Mouse (Mus musculus) kidney, postnatal 0 days (tissue): Measurements from ENCODE around the gene Myf6. TPM values are rescaled to one million over a fixed set of nuclear protein-coding genes. Genes with fewer than 3 reads are reported as not detected.
A peak's percentile ranks its signal among the peaks of the same experiment; 100 is the strongest.

ENCODE experiments used
- ATAC-seq: fragments of 200-750 bp; cut with Nextera tagmentation; replicated peaks from 2 replicates; pipeline ENCODE4 v1.8.0; 2017; ENCODE audit warnings: low read depth, moderate number of reproducible peaks, moderate TSS enrichment, moderate library complexity; ENCODE audit not compliant: low FRiP score
- DNase-seq: peaks from one replicate; pipeline ENCODE4 v3.0.0-alpha.2; 2016; ENCODE audit warnings: low spot score
- H3K27ac ChIP-seq: fragments of 300-500 bp; sonication (generic); 2 replicates; pipeline ENCODE4 v1.5.1; 2014; ENCODE audit warnings: mild to moderate bottlenecking
- H3K27me3 ChIP-seq: fragments of 300-500 bp; sonication (generic); 2 replicates; pipeline ENCODE4 v1.6.1; 2014; ENCODE audit warnings: low read length, mixed read lengths; ENCODE audit not compliant: insufficient read depth
- H3K36me3 ChIP-seq: fragments of 300-500 bp; sonication (generic); 2 replicates; pipeline ENCODE4 v1.6.1; 2014; ENCODE audit warnings: low read length, mixed read lengths; ENCODE audit not compliant: insufficient read depth
- H3K4me1 ChIP-seq: fragments of 300-500 bp; sonication (generic); replicated peaks from 2 replicates; pipeline ENCODE4 v1.6.1; 2014; ENCODE audit warnings: antibody characterized with exemption, low read length, mixed read lengths; ENCODE audit not compliant: insufficient read depth
- H3K4me2 ChIP-seq: fragments of 300-500 bp; sonication (generic); 2 replicates; pipeline ENCODE4 v1.6.1; 2014; ENCODE audit warnings: mild to moderate bottlenecking, low read length, moderate library complexity, mixed read lengths
- H3K4me3 ChIP-seq: fragments of 300-500 bp; sonication (generic); replicated peaks from 2 replicates; pipeline ENCODE4 v1.5.1; 2014; ENCODE audit warnings: low read depth, low read length
- H3K9ac ChIP-seq: fragments of 300-500 bp; sonication (generic); 2 replicates; pipeline ENCODE4 v1.6.1; 2014; ENCODE audit warnings: low read depth, low read length
- H3K9me3 ChIP-seq: fragments of 300-500 bp; sonication (generic); replicated peaks from 2 replicates; pipeline ENCODE4 v1.6.1; 2016; ENCODE audit warnings: low read length, inconsistent platforms, mixed read lengths
- CTCF ChIP-seq: IDR thresholded peaks from 2 replicates; pipeline ENCODE4 v1.5.1; 2016; ENCODE audit warnings: antibody characterized with exemption, low read depth, mild to moderate bottlenecking, moderate library complexity
- WGBS: fragments of 180-500 bp; shearing (Covaris S2); extraction: QIAGEN DNeasy Blood & Tissue Kit; methylation state at CpG from one replicate; pipeline ENCODE4 v1.1.7; 2014; 5-methylcytosine and 5-hydroxymethylcytosine counted together
- polyA plus RNA-seq: library from polyadenylated mRNA; unstranded; fragments of >200 nt; fragmentation: Nextera tagmentation; extraction: Ambion mirVana; gene quantifications from 2 replicates; pipeline ENCODE4 v1.2.1, GENCODE M21; 2015

Myf6 gene
- polyA plus RNA-seq: not detected in 2 replicates

DNA sequence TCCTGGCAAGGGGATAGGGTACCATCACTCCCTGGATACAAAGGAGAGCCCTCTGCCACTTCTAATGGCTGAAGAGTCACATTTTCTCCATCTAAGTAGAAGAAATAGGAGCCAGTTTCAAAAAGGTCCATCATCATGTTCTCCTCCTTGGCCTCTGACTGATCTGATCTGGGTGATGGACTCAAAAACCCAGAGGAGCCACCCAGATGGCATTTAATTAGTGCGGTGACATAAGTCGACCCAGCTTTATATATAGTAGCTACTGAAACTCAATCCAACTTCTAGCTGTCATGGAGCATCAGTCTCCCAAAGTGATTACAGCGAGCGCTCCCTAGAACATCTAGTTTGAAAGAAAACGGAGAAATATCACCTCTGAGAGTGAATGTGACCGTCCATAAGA, at the start of gene Myf6:
Gene Myf6 (minus strand): TSS at position 170 of the 400 bp plus-strand sequence.
- H3K9ac ChIP-seq: no peak within 1 kb of the TSS
- DNase-seq (no peak), ATAC-seq (no peak)
- 50% methylated on average over 6 of the region's 6 CpGs for WGBS
- no peak for TF ChIP-seq CTCF
- H3K9me3 ChIP-seq: no peaks in the 10 kb centered on the region
- no peaks in the 10 kb centered on the region for H3K4me1 ChIP-seq
- H3K27ac ChIP-seq: no peak within 1 kb of the TSS
- peak within 1 kb of the TSS; percentile 50 for H3K4me2 ChIP-seq
- H3K36me3 ChIP-seq: no peaks in the 10 kb centered on the region
- H3K27me3 ChIP-seq: 0 out of 2 replicates have a peak, but pooled peaks cover 5% of the 10 kb centered on the region
- no peak within 1 kb of the TSS for H3K4me3 ChIP-seq

DNA sequence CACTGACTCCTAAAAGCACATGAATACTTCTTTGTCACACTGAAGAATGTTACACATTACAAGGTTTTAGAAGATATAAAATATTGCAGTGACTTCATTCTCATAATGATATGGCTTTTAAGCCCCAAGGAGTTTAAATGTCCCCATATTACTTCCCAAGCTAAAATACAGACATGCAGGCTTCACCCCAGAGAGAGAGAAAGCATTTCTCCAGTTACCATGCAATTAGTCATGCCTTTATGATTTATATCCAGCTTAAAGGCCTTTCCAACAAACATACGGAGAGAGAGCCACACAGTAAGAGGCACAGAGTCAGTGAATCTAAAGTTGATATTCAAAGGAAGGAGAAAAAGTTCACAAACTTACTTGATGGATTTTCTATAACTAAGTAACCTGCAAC, 48.5 kb upstream of the Myf6 start:
- DNase-seq (no peak), ATAC-seq (no peak)
- no peak overlapping the region for H3K27ac ChIP-seq
- no peak for TF ChIP-seq CTCF
- H3K36me3 ChIP-seq: no peaks in the 10 kb centered on the region
- H3K27me3 ChIP-seq: no peaks in the 10 kb centered on the region
- WGBS: 14% methylated on average over 1 of the region's 1 CpGs
- H3K9me3 ChIP-seq: no peaks in the 10 kb centered on the region
- no peaks in the 10 kb centered on the region for H3K4me1 ChIP-seq
- no peak overlapping the region for H3K4me3 ChIP-seq
- H3K4me2 ChIP-seq: no peak overlapping the region
- no peak overlapping the region for H3K9ac ChIP-seq

DNA sequence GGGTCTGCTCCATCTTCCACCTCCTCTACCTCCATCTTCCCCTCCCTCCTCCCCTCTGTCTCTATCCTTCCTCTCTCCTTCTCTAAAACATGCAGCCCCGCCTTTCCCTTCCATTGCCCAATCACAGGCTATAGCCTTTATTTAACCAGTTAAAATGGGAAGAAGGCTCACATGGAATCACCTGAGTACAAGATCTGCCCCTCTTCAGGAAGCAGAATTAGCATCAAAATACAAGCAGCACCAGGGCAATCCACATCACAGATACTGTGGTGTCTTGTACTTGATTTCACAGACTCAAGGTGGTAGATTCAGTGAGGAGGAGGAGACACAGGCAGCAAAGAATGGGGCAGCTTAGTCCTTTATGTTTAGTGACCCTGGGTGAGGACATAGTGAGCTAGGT, 34.2 kb upstream of the Myf6 start:
- Histone ChIP-seq H3K4me2 (no peak overlapping the region), H3K27ac (no peak overlapping the region), H3K9ac (no peak overlapping the region), H3K4me1 (no peaks in the 10 kb centered on the region), H3K27me3 (no peaks in the 10 kb centered on the region), H3K36me3 (no peaks in the 10 kb centered on the region), H3K4me3 (no peak overlapping the region), H3K9me3 (no peaks in the 10 kb centered on the region)
- ATAC-seq: no peak
- no peak for TF ChIP-seq CTCF
- no peak for DNase-seq
- WGBS: 74% methylated on average over 1 of the region's 1 CpGs

DNA sequence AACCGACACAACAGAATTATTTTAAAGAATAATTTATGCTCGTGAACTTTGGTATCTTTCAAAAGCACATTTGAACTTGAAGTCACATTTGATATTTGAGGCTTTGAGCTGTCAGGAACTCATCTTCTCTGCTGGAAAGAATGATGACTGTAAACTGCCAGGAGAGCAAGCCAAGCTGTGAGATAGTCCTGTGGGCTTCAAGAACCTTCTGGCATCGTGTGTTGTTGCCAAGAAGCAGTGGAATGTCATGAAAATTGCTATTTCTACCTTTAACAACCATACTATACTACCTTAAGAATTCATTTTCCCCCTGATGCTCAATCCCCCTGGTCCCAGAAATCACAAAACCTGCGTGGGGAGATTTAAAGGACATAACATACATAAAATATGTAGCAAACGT, 24.7 kb upstream of the Myf6 start:
- no peak overlapping the region for H3K4me3 ChIP-seq
- H3K9ac ChIP-seq: no peak overlapping the region
- H3K36me3 ChIP-seq: no peaks in the 10 kb centered on the region
- H3K4me2 ChIP-seq: no peak overlapping the region
- no peaks in the 10 kb centered on the region for H3K4me1 ChIP-seq
- 63% methylated on average over 5 of the region's 5 CpGs for WGBS
- no peaks in the 10 kb centered on the region for H3K27me3 ChIP-seq
- TF ChIP-seq CTCF: no peak
- no peak overlapping the region for H3K27ac ChIP-seq
- H3K9me3 ChIP-seq: no peaks in the 10 kb centered on the region
- ATAC-seq: no peak
- no peak for DNase-seq

DNA sequence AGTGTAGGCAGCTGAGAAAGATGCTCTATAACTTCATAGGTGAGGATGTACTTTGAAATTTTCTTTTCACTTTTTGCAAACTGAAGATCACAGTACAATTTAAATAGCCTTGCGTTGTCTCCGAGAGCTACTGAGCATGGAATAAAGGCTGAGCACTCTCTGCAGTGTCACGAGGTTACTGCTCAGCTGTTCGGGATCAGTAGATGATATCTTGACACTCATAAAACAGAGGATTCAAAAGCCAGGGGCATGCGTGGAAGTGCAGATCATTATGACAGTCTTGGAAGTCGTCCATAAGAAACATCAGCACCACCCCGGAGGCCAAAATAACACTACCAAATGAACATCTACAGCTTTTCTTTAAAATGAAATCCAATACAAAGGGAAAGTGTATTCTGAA, 22.1 kb upstream of the Myf6 start:
- TF ChIP-seq CTCF: no peak
- H3K9me3 ChIP-seq: no peaks in the 10 kb centered on the region
- H3K36me3 ChIP-seq: no peaks in the 10 kb centered on the region
- H3K4me1 ChIP-seq: no peaks in the 10 kb centered on the region
- ATAC-seq: no peak
- no peak overlapping the region for H3K4me2 ChIP-seq
- no peak overlapping the region for H3K27ac ChIP-seq
- H3K9ac ChIP-seq: no peak overlapping the region
- 30% methylated on average over 7 of the region's 7 CpGs for WGBS
- DNase-seq: peak; percentile 50
- H3K4me3 ChIP-seq: no peak overlapping the region
- H3K27me3 ChIP-seq: no peaks in the 10 kb centered on the region

DNA sequence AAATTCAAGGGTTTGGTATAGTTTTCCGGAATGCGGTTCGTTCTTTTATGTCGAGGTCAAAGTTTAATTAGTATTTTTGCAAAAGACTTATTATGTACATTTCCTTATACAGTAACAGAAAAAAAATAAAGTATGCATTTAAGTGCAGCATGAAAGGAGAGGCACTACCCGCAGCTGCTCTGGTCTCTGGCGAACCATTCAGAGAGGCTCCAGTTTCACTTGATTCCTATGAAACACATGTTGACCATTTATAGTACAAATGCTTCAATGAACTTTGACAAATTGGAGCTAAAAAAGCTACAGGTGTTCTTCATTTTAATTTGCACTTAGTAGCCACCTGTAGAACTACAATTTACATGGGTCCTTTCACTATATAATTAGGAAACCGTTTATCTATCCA, 20.2 kb upstream of the Myf6 start:
- H3K4me3 ChIP-seq: no peak overlapping the region
- TF ChIP-seq CTCF: no peak
- no peaks in the 10 kb centered on the region for H3K36me3 ChIP-seq
- no peak for DNase-seq
- H3K9me3 ChIP-seq: no peaks in the 10 kb centered on the region
- no peaks in the 10 kb centered on the region for H3K27me3 ChIP-seq
- no peak for ATAC-seq
- H3K9ac ChIP-seq: no peak overlapping the region
- no peak overlapping the region for H3K27ac ChIP-seq
- no peaks in the 10 kb centered on the region for H3K4me1 ChIP-seq
- H3K4me2 ChIP-seq: no peak overlapping the region
- 60% methylated on average over 7 of the region's 7 CpGs for WGBS

DNA sequence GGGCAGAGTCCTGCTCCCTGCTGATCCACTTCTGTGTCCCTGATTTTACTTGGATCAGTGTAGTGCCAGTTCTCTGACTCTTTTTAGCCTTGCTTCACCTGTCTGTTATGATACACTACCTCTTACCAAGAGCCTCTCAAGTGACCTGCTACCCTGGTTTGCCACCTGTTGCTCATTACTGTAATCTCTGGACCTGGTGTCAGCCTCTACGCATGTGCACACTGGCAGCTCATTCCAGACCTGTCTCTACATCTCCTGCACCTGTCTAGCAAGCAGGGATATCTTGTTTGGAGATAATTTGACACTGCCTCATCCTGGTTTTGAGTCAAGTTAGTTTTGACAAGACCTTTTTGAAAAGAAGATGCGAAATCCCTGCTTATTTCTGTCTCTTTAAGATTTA, 11.9 kb upstream of the Myf6 start:
- DNase-seq: no peak
- Histone ChIP-seq H3K4me1 (no peaks in the 10 kb centered on the region), H3K9ac (no peak overlapping the region), H3K36me3 (no peaks in the 10 kb centered on the region), H3K4me3 (no peak overlapping the region), H3K27me3 (no peaks in the 10 kb centered on the region), H3K27ac (no peak overlapping the region), H3K4me2 (no peak overlapping the region), H3K9me3 (no peaks in the 10 kb centered on the region)
- WGBS: 91% methylated on average over 2 of the region's 2 CpGs
- ATAC-seq: no peak
- TF ChIP-seq CTCF: no peak
